Mouse (Mus musculus) midbrain, embryonic 16.5 days (tissue): ENCODE measurements around the gene Hmgn5. TPM values are rescaled to one million over a fixed set of nuclear protein-coding genes. Genes with fewer than 3 reads are reported as not detected.

Experiments
- ATAC-seq: fragments of 200-750 bp; cut with Nextera tagmentation; 2 replicates; pipeline ENCODE4 v1.8.0; 2017; ENCODE audit warnings: moderate TSS enrichment
- H3K27ac ChIP-seq: fragments of 300-500 bp; sonication (generic); 2 replicates; pipeline ENCODE4 v1.5.1; 2014; ENCODE audit warnings: mild to moderate bottlenecking, low read length, mixed read lengths
- H3K27me3 ChIP-seq: fragments of 300-500 bp; sonication (generic); 2 replicates; pipeline ENCODE4 v1.6.1; 2014; ENCODE audit warnings: low read depth, low read length, mixed read lengths; ENCODE audit not compliant: control insufficient read depth, insufficient read depth
- H3K36me3 ChIP-seq: fragments of 300-500 bp; sonication (generic); 2 replicates; pipeline ENCODE4 v1.6.1; 2014; ENCODE audit warnings: mild to moderate bottlenecking, low read length, moderate library complexity, mixed read lengths; ENCODE audit not compliant: control insufficient read depth, insufficient read depth
- H3K4me1 ChIP-seq: fragments of 300-500 bp; sonication (generic); 2 replicates; pipeline ENCODE4 v1.6.1; 2014; ENCODE audit warnings: mild to moderate bottlenecking, low read length, mixed read lengths; ENCODE audit not compliant: control insufficient read depth, insufficient read depth
- H3K4me2 ChIP-seq: fragments of 300-500 bp; sonication (generic); 2 replicates; pipeline ENCODE4 v1.6.1; 2014; ENCODE audit warnings: mild to moderate bottlenecking, low read length, mixed read lengths
- H3K4me3 ChIP-seq: fragments of 300-500 bp; sonication (generic); 2 replicates; pipeline ENCODE4 v1.5.1; 2014; ENCODE audit warnings: low read depth, mild to moderate bottlenecking, low read length, moderate library complexity, mixed read lengths
- H3K9ac ChIP-seq: fragments of 300-500 bp; sonication (generic); 2 replicates; pipeline ENCODE4 v1.6.1; 2014; ENCODE audit warnings: low read depth, low read length, mixed read lengths
- H3K9me3 ChIP-seq: fragments of 300-500 bp; sonication (generic); replicated peaks from 2 replicates; pipeline ENCODE4 v1.6.1; 2014; ENCODE audit warnings: mild to moderate bottlenecking, low read length, mixed read lengths; ENCODE audit not compliant: control insufficient read depth, poor library complexity, severe bottlenecking
- WGBS: fragments of 180-500 bp; shearing (Covaris S2); extraction: QIAGEN DNeasy Blood & Tissue Kit; methylation state at CpG from one replicate; pipeline ENCODE4 v1.1.7; 2014; 5-methylcytosine and 5-hydroxymethylcytosine counted together
- polyA plus RNA-seq: library from polyadenylated mRNA; unstranded; fragments of >200 nt; fragmentation: Nextera tagmentation; extraction: Ambion mirVana; gene quantifications from 2 replicates; pipeline ENCODE4 v1.2.1, GENCODE M21; 2015

Gene Hmgn5
- 11.6 and 13.1 TPM in 2 replicates for polyA plus RNA-seq

GRCm38 (mm10) chrX:109013283-109013682 is at the start of gene Hmgn5:
TSS of gene Hmgn5 (minus strand) at chrX:109013404.
- Histone ChIP-seq H3K4me3 (peak within 1 kb of the TSS; percentile 49), H3K4me2 (peak within 1 kb of the TSS; percentile 67), H3K9me3 (no peaks in the 10 kb centered on the region), H3K4me1 (no peaks in the 10 kb centered on the region), H3K27ac (peak within 1 kb of the TSS; percentile 60; the same call in 1 of the 2 replicates), H3K27me3 (no peaks in the 10 kb centered on the region), H3K36me3 (no peaks in the 10 kb centered on the region), H3K9ac (peak within 1 kb of the TSS; percentile 30; the same call in 1 of the 2 replicates)
- 22% methylated on average over 25 of the region's 25 CpGs for WGBS
- peak; percentile 98 for ATAC-seq

DNA sequence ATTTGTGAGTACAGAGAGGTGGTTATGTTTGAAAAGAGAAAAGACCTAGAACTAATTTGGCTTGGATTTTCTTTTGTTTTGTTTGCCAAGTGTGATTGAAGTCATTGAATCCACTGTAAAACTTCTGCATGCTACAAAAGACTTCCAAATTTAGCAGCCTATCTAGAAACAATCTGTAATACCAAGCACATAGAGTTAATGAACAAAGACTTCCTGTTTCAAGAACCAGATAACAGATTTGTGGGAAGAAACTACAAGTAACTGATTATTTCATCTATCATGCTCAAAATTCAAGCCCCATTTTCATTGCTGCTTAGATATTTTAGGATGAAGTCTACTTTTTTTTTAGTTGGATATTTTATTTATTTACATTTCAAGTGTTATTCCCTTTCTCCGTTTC is 34.6 kb upstream of the Hmgn5 start:
- no peaks in the 10 kb centered on the region for H3K4me1 ChIP-seq
- ATAC-seq, result no peak
- 79% methylated on average over 1 of the region's 1 CpGs for WGBS

GRCm38 (mm10) chrX:109026224-109026623 is 13.0 kb upstream of the Hmgn5 start:
- H3K27me3 ChIP-seq, result no peaks in the 10 kb centered on the region
- H3K27ac ChIP-seq, result no peak overlapping the region
- H3K36me3 ChIP-seq, result no peaks in the 10 kb centered on the region
- H3K4me1 ChIP-seq, result no peaks in the 10 kb centered on the region
- no peak for ATAC-seq
- H3K4me3 ChIP-seq, result no peak overlapping the region
- H3K9ac ChIP-seq, result no peak overlapping the region
- no peak overlapping the region for H3K4me2 ChIP-seq
- H3K9me3 ChIP-seq, result no peaks in the 10 kb centered on the region
- 88% methylated on average over 1 of the region's 1 CpGs for WGBS

More for the DNA sequence above, 34.6 kb upstream of the Hmgn5 start:
- Histone ChIP-seq H3K4me3 (no peak overlapping the region), H3K9ac (no peak overlapping the region), H3K4me2 (no peak overlapping the region), H3K27ac (no peak overlapping the region), H3K27me3 (no peaks in the 10 kb centered on the region), H3K36me3 (no peaks in the 10 kb centered on the region), H3K9me3 (no peaks in the 10 kb centered on the region)

GRCm38 (mm10) chrX:109020858-109021257 is 7.7 kb upstream of the Hmgn5 start:
- no peak for ATAC-seq
- no peak overlapping the region for H3K9ac ChIP-seq
- H3K27ac ChIP-seq, result no peak overlapping the region
- no peaks in the 10 kb centered on the region for H3K4me1 ChIP-seq
- no peak overlapping the region for H3K4me2 ChIP-seq
- no peaks in the 10 kb centered on the region for H3K36me3 ChIP-seq
- WGBS, result 59% methylated on average over 2 of the region's 2 CpGs
- H3K9me3 ChIP-seq, result no peaks in the 10 kb centered on the region
- no peaks in the 10 kb centered on the region for H3K27me3 ChIP-seq
- no peak overlapping the region for H3K4me3 ChIP-seq

DNA sequence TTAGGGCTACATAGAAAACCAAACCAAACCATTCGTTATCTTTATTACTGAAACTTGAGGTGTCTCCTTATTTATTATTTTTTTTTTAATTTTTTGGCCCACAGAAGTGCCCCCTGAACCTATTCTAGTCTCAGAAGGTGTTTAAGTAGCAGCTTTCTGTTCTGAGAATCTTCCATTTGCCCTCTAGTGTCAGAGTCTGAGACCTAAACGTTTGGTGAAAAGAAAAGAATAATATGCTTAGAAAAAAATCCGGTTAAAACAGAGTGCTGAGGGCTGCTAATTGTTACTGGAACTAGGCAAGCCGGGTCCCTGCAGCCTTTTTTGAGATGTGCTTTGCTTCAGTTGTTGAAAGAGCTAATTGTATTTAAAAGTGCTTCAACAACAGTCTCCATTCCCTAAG is 962 bp upstream of the Hmgn5 start:
- WGBS, result 26% methylated on average over 4 of the region's 4 CpGs

GRCm38 (mm10) chrX:109013686-109014085 is 482 bp upstream of the Hmgn5 start:
- Histone ChIP-seq H3K27me3 (no peaks in the 10 kb centered on the region), H3K4me2 (peak overlapping the region; percentile 50), H3K27ac (no peak overlapping the region), H3K9ac (0 out of 2 replicates have a peak overlapping the region, but pooled peaks have one; percentile 30), H3K36me3 (no peaks in the 10 kb centered on the region), H3K9me3 (no peaks in the 10 kb centered on the region), H3K4me1 (no peaks in the 10 kb centered on the region), H3K4me3 (peak overlapping the region; percentile 49)
- WGBS, result 21% methylated on average over 17 of the region's 17 CpGs
- peak; percentile 91 for ATAC-seq

More for the DNA sequence above, 962 bp upstream of the Hmgn5 start:
- Histone ChIP-seq H3K4me1 (no peaks in the 10 kb centered on the region), H3K27me3 (no peaks in the 10 kb centered on the region), H3K36me3 (no peaks in the 10 kb centered on the region), H3K9ac (no peak overlapping the region), H3K4me2 (peak overlapping the region; percentile 50), H3K9me3 (no peaks in the 10 kb centered on the region), H3K27ac (no peak overlapping the region), H3K4me3 (peak overlapping the region; percentile 49)
- no peak for ATAC-seq

DNA sequence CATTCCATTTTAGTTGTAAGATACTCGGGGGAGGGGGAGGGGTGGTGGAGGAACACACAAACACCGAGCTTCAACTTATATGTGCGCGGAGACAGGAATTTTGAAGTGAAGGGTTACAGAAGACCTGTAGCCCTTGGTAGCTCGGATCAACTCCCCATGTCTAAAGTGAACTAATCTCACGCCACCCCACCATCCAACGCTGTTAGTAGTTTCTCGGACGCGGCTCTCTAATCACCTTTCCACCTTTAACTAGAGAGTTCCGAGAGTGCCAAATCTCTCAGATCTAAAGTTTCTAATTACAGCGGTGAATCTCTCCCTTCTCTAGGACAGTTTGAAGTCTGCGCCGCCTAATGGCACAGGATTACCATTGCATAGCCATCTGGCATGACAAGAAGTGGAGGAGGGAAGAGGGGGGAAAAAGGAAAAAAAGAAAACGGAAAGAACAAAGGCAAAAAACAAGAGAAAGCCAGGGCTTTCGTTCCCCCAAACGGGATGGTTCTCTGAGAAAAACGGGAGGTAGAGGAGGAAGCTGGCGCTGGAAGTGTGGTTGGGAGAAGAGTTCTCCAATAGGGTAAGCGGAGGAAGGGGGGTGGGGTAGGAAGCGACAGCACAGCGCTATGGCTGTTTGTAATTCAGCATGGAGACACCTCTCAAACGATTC is 703 bp downstream of the Hmgn5 start:
- Histone ChIP-seq H3K4me3 (peak overlapping the region; percentile 49), H3K36me3 (no peaks in the 10 kb centered on the region), H3K9ac (0 out of 2 replicates have a peak overlapping the region, but pooled peaks have one; percentile 25), H3K4me2 (peak overlapping the region; percentile 67), H3K4me1 (no peaks in the 10 kb centered on the region), H3K27me3 (no peaks in the 10 kb centered on the region), H3K9me3 (no peaks in the 10 kb centered on the region), H3K27ac (peak overlapping the region; percentile 60; the same call in 1 of the 2 replicates)
- 20% methylated on average over 23 of the region's 23 CpGs for WGBS
- ATAC-seq, result peak; percentile 85

- Histone ChIP-seq H3K4me3 (peak overlapping the region; percentile 49), H3K27me3 (no peaks in the 10 kb centered on the region), H3K36me3 (no peaks in the 10 kb centered on the region), H3K27ac (no peak overlapping the region), H3K4me1 (no peaks in the 10 kb centered on the region), H3K9me3 (no peaks in the 10 kb centered on the region), H3K4me2 (peak overlapping the region; percentile 67), H3K9ac (0 out of 2 replicates have a peak overlapping the region, but pooled peaks have one; percentile 4)
- ATAC-seq, result no peak
- WGBS, result 25% methylated on average over 13 of the region's 13 CpGs
Measured at GRCm38 (mm10) chrX:109011611-109012185, 1.5 kb downstream of the Hmgn5 start.

- Histone ChIP-seq H3K9me3 (no peaks in the 10 kb centered on the region), H3K9ac (no peak overlapping the region), H3K4me3 (no peak overlapping the region), H3K4me2 (no peak overlapping the region), H3K27me3 (no peaks in the 10 kb centered on the region), H3K4me1 (no peaks in the 10 kb centered on the region), H3K36me3 (no peaks in the 10 kb centered on the region), H3K27ac (no peak overlapping the region)
- ATAC-seq, result no peak
- WGBS, result 73% methylated on average over 4 of the region's 4 CpGs
Measured at GRCm38 (mm10) chrX:109001277-109001676, 11.9 kb downstream of the Hmgn5 start.
